Mouse (Mus musculus) stomach, embryonic 14.5 days (tissue): ENCODE results near the gene Ttll10. TPM values are rescaled to one million over a fixed set of nuclear protein-coding genes. Genes with fewer than 3 reads are reported as not detected.

Experiments
- ATAC-seq: fragments of 200-750 bp; cut with Nextera tagmentation; 2 replicates; pipeline ENCODE4 v1.8.0; 2017; ENCODE audit warnings: low read depth, moderate TSS enrichment; ENCODE audit not compliant: insufficient number of reproducible peaks, insufficient read depth, low FRiP score
- H3K27ac ChIP-seq: fragments of 300-500 bp; sonication (generic); 2 replicates; pipeline ENCODE4 v1.5.1; 2014; ENCODE audit warnings: mild to moderate bottlenecking, low read length, moderate library complexity, mixed read lengths
- H3K27me3 ChIP-seq: fragments of 300-500 bp; sonication (generic); 2 replicates; pipeline ENCODE4 v1.6.1; 2014; ENCODE audit warnings: low read length, control low read depth, mixed read lengths; ENCODE audit not compliant: control insufficient read depth, insufficient read depth
- H3K36me3 ChIP-seq: fragments of 300-500 bp; sonication (generic); 2 replicates; pipeline ENCODE4 v1.6.1; 2014; ENCODE audit warnings: mild to moderate bottlenecking, control low read depth, low read length, moderate library complexity, mixed read lengths; ENCODE audit not compliant: control insufficient read depth, insufficient read depth
- H3K4me1 ChIP-seq: fragments of 300-500 bp; sonication (generic); 2 replicates; pipeline ENCODE4 v1.6.1; 2014; ENCODE audit warnings: low read length, control low read depth, mixed read lengths; ENCODE audit not compliant: control insufficient read depth, insufficient read depth
- H3K4me2 ChIP-seq: fragments of 300-500 bp; sonication (generic); replicated peaks from 2 replicates; pipeline ENCODE4 v1.6.1; 2014; ENCODE audit warnings: low read depth, low read length, control low read depth
- H3K4me3 ChIP-seq: fragments of 300-500 bp; sonication (generic); 2 replicates; pipeline ENCODE4 v1.5.1; 2014; ENCODE audit warnings: low read depth, low read length, control low read depth
- H3K9ac ChIP-seq: fragments of 300-500 bp; sonication (generic); replicated peaks from 2 replicates; pipeline ENCODE4 v1.6.1; 2014; ENCODE audit warnings: low read depth, mild to moderate bottlenecking, control low read depth, low read length, moderate library complexity, mixed read lengths
- H3K9me3 ChIP-seq: fragments of 300-500 bp; sonication (generic); 2 replicates; pipeline ENCODE4 v1.6.1; 2016; ENCODE audit warnings: low read depth, low read length, control low read depth; ENCODE audit not compliant: control insufficient read depth
- WGBS: fragments of 180-500 bp; shearing (Covaris S2); extraction: QIAGEN DNeasy Blood & Tissue Kit; methylation state at CpG from one replicate; pipeline ENCODE4 v1.1.7; 2014; 5-methylcytosine and 5-hydroxymethylcytosine counted together
- polyA plus RNA-seq: library from polyadenylated mRNA; unstranded; fragments of >200 nt; fragmentation: Nextera tagmentation; extraction: Ambion mirVana; gene quantifications from 2 replicates; pipeline ENCODE4 v1.2.1, GENCODE M21; 2014

The Ttll10 gene
- polyA plus RNA-seq, 1 experiment from 2014 or later, result 6.0 TPM

- ATAC-seq, result peak; percentile 16; the same call in 1 of the 2 replicates
- Histone ChIP-seq H3K9me3 (no peaks in the 10 kb centered on the region), H3K4me3 (peak overlapping the region; percentile 37), H3K4me2 (peak overlapping the region; percentile 79), H3K27ac (peak overlapping the region; percentile 86), H3K27me3 (peaks cover 6% of the 10 kb centered on the region), H3K9ac (no peak overlapping the region), H3K4me1 (peaks cover 11% of the 10 kb centered on the region; the same call in 1 of the 2 replicates), H3K36me3 (no peaks in the 10 kb centered on the region)
- WGBS, result 5% methylated on average over 8 of the region's 8 CpGs
Measured at GRCm38 (mm10) chr4:156076911-156077382, 17.7 kb upstream of the Ttll10 start.

GRCm38 (mm10) chr4:156070716-156071115, 11.5 kb upstream of the Ttll10 start:
- H3K4me3 ChIP-seq, result no peak overlapping the region
- H3K4me2 ChIP-seq, result no peak overlapping the region
- 0 out of 2 replicates have a peak overlapping the region, but pooled peaks have one; percentile 0 for H3K27ac ChIP-seq
- no peaks in the 10 kb centered on the region for H3K36me3 ChIP-seq
- 69% methylated on average over 2 of the region's 2 CpGs for WGBS
- 0 out of 2 replicates have a peak, but pooled peaks cover 7% of the 10 kb centered on the region for H3K4me1 ChIP-seq
- no peaks in the 10 kb centered on the region for H3K9me3 ChIP-seq
- H3K27me3 ChIP-seq, result no peaks in the 10 kb centered on the region
- no peak overlapping the region for H3K9ac ChIP-seq
- no peak for ATAC-seq

- WGBS, result 65% methylated on average over 6 of the region's 6 CpGs
- no peak overlapping the region for H3K4me3 ChIP-seq
- H3K9me3 ChIP-seq, result no peaks in the 10 kb centered on the region
- ATAC-seq, result no peak
- no peaks in the 10 kb centered on the region for H3K36me3 ChIP-seq
- H3K9ac ChIP-seq, result no peak overlapping the region
- H3K4me2 ChIP-seq, result no peak overlapping the region
- H3K4me1 ChIP-seq, result 0 out of 2 replicates have a peak, but pooled peaks cover 7% of the 10 kb centered on the region
- H3K27ac ChIP-seq, result 0 out of 2 replicates have a peak overlapping the region, but pooled peaks have one; percentile 0
- H3K27me3 ChIP-seq, result no peaks in the 10 kb centered on the region
Measured at GRCm38 (mm10) chr4:156070276-156070675, 11.1 kb upstream of the Ttll10 start.

GRCm38 (mm10) chr4:156069701-156070100, 10.5 kb upstream of the Ttll10 start:
- Histone ChIP-seq H3K4me2 (no peak overlapping the region), H3K4me3 (no peak overlapping the region), H3K4me1 (0 out of 2 replicates have a peak, but pooled peaks cover 7% of the 10 kb centered on the region), H3K9me3 (no peaks in the 10 kb centered on the region), H3K27me3 (no peaks in the 10 kb centered on the region), H3K27ac (no peak overlapping the region), H3K36me3 (no peaks in the 10 kb centered on the region), H3K9ac (no peak overlapping the region)
- WGBS, result 81% methylated on average over 8 of the region's 8 CpGs
- ATAC-seq, result no peak

- Histone ChIP-seq H3K9ac (no peak overlapping the region), H3K4me2 (no peak overlapping the region), H3K4me1 (0 out of 2 replicates have a peak, but pooled peaks cover 7% of the 10 kb centered on the region), H3K9me3 (no peaks in the 10 kb centered on the region), H3K36me3 (no peaks in the 10 kb centered on the region), H3K4me3 (no peak overlapping the region), H3K27ac (no peak overlapping the region), H3K27me3 (no peaks in the 10 kb centered on the region)
- ATAC-seq, result no peak
- WGBS, result 48% methylated on average over 5 of the region's 5 CpGs
Measured at GRCm38 (mm10) chr4:156067256-156067949, 8.2 kb upstream of the Ttll10 start.

- 84% methylated on average over 10 of the region's 10 CpGs for WGBS
- no peak overlapping the region for H3K4me2 ChIP-seq
- H3K4me3 ChIP-seq, result no peak overlapping the region
- H3K27me3 ChIP-seq, result no peaks in the 10 kb centered on the region
- H3K36me3 ChIP-seq, result no peaks in the 10 kb centered on the region
- no peak overlapping the region for H3K9ac ChIP-seq
- H3K4me1 ChIP-seq, result 0 out of 2 replicates have a peak, but pooled peaks cover 7% of the 10 kb centered on the region
- ATAC-seq, result no peak
- H3K9me3 ChIP-seq, result no peaks in the 10 kb centered on the region
- H3K27ac ChIP-seq, result no peak overlapping the region
Measured at GRCm38 (mm10) chr4:156065156-156065894, 6.1 kb upstream of the Ttll10 start.

- Histone ChIP-seq H3K27ac (peak overlapping the region; percentile 77), H3K4me1 (0 out of 2 replicates have a peak, but pooled peaks cover 7% of the 10 kb centered on the region), H3K9me3 (no peaks in the 10 kb centered on the region), H3K4me2 (no peak overlapping the region), H3K36me3 (no peaks in the 10 kb centered on the region), H3K4me3 (no peak overlapping the region), H3K27me3 (no peaks in the 10 kb centered on the region), H3K9ac (no peak overlapping the region)
- 77% methylated on average over 9 of the region's 9 CpGs for WGBS
- no peak for ATAC-seq
Measured at GRCm38 (mm10) chr4:156064510-156064897, 5.3 kb upstream of the Ttll10 start.

GRCm38 (mm10) chr4:156063861-156064509, 4.8 kb upstream of the Ttll10 start:
- Histone ChIP-seq H3K4me3 (no peak overlapping the region), H3K27ac (peak overlapping the region; percentile 77), H3K4me2 (no peak overlapping the region), H3K27me3 (no peaks in the 10 kb centered on the region), H3K9ac (no peak overlapping the region), H3K4me1 (0 out of 2 replicates have a peak, but pooled peaks cover 7% of the 10 kb centered on the region), H3K36me3 (no peaks in the 10 kb centered on the region), H3K9me3 (no peaks in the 10 kb centered on the region)
- 0 out of 2 replicates have a peak, but pooled peaks have one; percentile 20 for ATAC-seq
- WGBS, result 19% methylated on average over 4 of the region's 4 CpGs
